Comparison of ENCODE assay signal across 9 mouse cellular contexts in the genomic region with DNA sequence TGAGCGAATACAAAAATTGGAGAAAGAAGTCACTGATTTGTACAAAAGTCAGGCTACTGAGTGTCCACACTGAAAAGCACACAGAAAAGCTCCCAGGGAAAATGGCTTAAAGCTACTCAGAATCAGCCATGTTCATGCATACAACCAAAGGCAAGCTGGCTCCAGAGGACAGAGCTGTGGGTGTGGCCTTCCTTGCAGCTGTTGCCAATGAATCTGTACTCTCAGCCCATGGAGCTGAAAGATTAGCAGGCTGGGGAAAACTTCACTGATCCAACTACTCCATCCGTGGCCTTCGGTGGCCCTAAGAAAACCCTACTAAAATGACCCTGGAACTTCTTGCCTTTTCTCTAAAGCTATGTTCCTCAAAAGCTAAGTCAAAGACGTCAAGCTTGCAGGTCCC. TPM values are rescaled to one million over a fixed set of nuclear protein-coding genes. Genes with fewer than 3 reads are reported as not detected.
DNase-seq lines count a peak whose midpoint lies in the region; ATAC-seq lines count a peak whose summit lies in the region.
"Had no signal": no experiment of that assay in that cellular context is flagged by ENCODE, and none has a peak within 500 bp of the region (broad histone marks: within the 10 kb centered on the region; RNA-seq: fewer than 3 reads in every experiment).

No protein-coding gene starts in this region.

- WGBS in midbrain, embryonic 11.5 days: 54% methylated on average over 4 of the region's 4 CpGs
- WGBS in midbrain, embryonic 16.5 days: 52% methylated on average over 4 of the region's 4 CpGs
- 74% methylated on average over 4 of the region's 4 CpGs for WGBS in embryonic facial prominence, embryonic 11.5 days
- WGBS in stomach, embryonic 15.5 days: 34% methylated on average over 4 of the region's 4 CpGs

- H3K4me1 ChIP-seq in midbrain, embryonic 11.5 days (ENCODE audit: control insufficient read depth, insufficient read depth, low read length): peaks cover 23% of the 10 kb centered on the region
- peaks cover 16% of the 10 kb centered on the region for H3K4me1 ChIP-seq in midbrain, embryonic 16.5 days (ENCODE audit: control insufficient read depth, insufficient read depth, low read length)
- H3K4me1 ChIP-seq in embryonic facial prominence, embryonic 11.5 days (ENCODE audit: control insufficient read depth, insufficient read depth, low read length): peaks cover 3% of the 10 kb centered on the region; the same call in 1 of the 2 replicates
- H3K4me1 ChIP-seq in stomach, embryonic 15.5 days: peaks cover 71% of the 10 kb centered on the region

- no peak overlapping the region for H3K27ac ChIP-seq in midbrain, embryonic 11.5 days (ENCODE audit: low read depth, low read length)
- no peak overlapping the region for H3K27ac ChIP-seq in midbrain, embryonic 16.5 days (ENCODE audit: low read length)
- H3K27ac ChIP-seq in embryonic facial prominence, embryonic 11.5 days (replicated peaks; ENCODE audit: low read depth, low read length): no peak overlapping the region
- peak overlapping the region; percentile 55 for H3K27ac ChIP-seq in stomach, embryonic 15.5 days

- H3K4me3 ChIP-seq in midbrain, embryonic 11.5 days (ENCODE audit: low read depth, low read length): no peak overlapping the region
- no peak overlapping the region for H3K4me3 ChIP-seq in midbrain, embryonic 16.5 days (ENCODE audit: low read depth, low read length)
- H3K4me3 ChIP-seq in embryonic facial prominence, embryonic 11.5 days (ENCODE audit: low read depth, low read length): no peak overlapping the region
- no peak overlapping the region for H3K4me3 ChIP-seq in stomach, embryonic 15.5 days (replicated peaks)
- H3K4me3 ChIP-seq: erythroblast, embryonic 14.5 days had no signal

- intact Hi-C loops in heart, postnatal 14 days (cut with DNase I): no loop called here
- intact Hi-C loops in left cerebral cortex, postnatal 36 days (cut with DNase I): no loop called here

- H3K9me3 ChIP-seq in midbrain, embryonic 11.5 days (ENCODE audit: control insufficient read depth, low read length): no peaks in the 10 kb centered on the region
- no peaks in the 10 kb centered on the region for H3K9me3 ChIP-seq in midbrain, embryonic 16.5 days (replicated peaks; ENCODE audit: control insufficient read depth, low read length, poor library complexity, severe bottlenecking)
- no peaks in the 10 kb centered on the region for H3K9me3 ChIP-seq in embryonic facial prominence, embryonic 11.5 days (replicated peaks; ENCODE audit: control insufficient read depth, low read length)
- no peaks in the 10 kb centered on the region for H3K9me3 ChIP-seq in stomach, embryonic 15.5 days

- H3K9ac ChIP-seq in midbrain, embryonic 11.5 days (ENCODE audit: low read length): no peak overlapping the region
- no peak overlapping the region for H3K9ac ChIP-seq in midbrain, embryonic 16.5 days (ENCODE audit: low read depth, low read length)
- no peak overlapping the region for H3K9ac ChIP-seq in embryonic facial prominence, embryonic 11.5 days (replicated peaks; ENCODE audit: low read length)
- no peak overlapping the region for H3K9ac ChIP-seq in stomach, embryonic 15.5 days

- H3K4me2 ChIP-seq in midbrain, embryonic 11.5 days: no peak overlapping the region
- H3K4me2 ChIP-seq in midbrain, embryonic 16.5 days (ENCODE audit: low read length): no peak overlapping the region
- no peak overlapping the region for H3K4me2 ChIP-seq in embryonic facial prominence, embryonic 11.5 days (ENCODE audit: low read depth, low read length)
- H3K4me2 ChIP-seq in stomach, embryonic 15.5 days: peak overlapping the region; percentile 3; the same call in 1 of the 2 replicates

- DNase-seq in midbrain, embryonic 11.5 days (ENCODE audit: low spot score, missing footprints): peak; percentile 82
- DNase-seq in embryonic facial prominence, embryonic 11.5 days (ENCODE audit: low spot score): peak; percentile 59
- DNase-seq in heart, postnatal 14 days: peak; percentile 44 to 65
- no peak for DNase-seq in left cerebral cortex, postnatal 36 days (ENCODE audit: low spot score in 2 of 2)
- DNase-seq in cerebellum, adult 11-12 months: no peak
- DNase-seq: right cerebral cortex, adult 18-20 months had no signal

- ATAC-seq in midbrain, embryonic 11.5 days (ENCODE audit: low FRiP score): peak; percentile 55; the same call in 1 of the 2 replicates
- no peak for ATAC-seq in midbrain, embryonic 16.5 days
- no peak for ATAC-seq in embryonic facial prominence, embryonic 11.5 days (replicated peaks; ENCODE audit: insufficient number of reproducible peaks, low FRiP score, low TSS enrichment, low read depth)
- no peak for ATAC-seq in stomach, embryonic 15.5 days (ENCODE audit: insufficient read depth, low FRiP score, low read depth)

- H3K27me3 ChIP-seq in midbrain, embryonic 11.5 days (ENCODE audit: control insufficient read depth, insufficient read depth, low read length): no peaks in the 10 kb centered on the region
- H3K27me3 ChIP-seq in midbrain, embryonic 16.5 days (ENCODE audit: control insufficient read depth, insufficient read depth, low read depth, low read length): no peaks in the 10 kb centered on the region
- H3K27me3 ChIP-seq in embryonic facial prominence, embryonic 11.5 days (ENCODE audit: control insufficient read depth, insufficient read depth, low read length): no peaks in the 10 kb centered on the region
- no peaks in the 10 kb centered on the region for H3K27me3 ChIP-seq in stomach, embryonic 15.5 days (replicated peaks)

- no peaks in the 10 kb centered on the region for H3K36me3 ChIP-seq in midbrain, embryonic 11.5 days (ENCODE audit: control insufficient read depth, insufficient read depth, low read length)
- H3K36me3 ChIP-seq in midbrain, embryonic 16.5 days (ENCODE audit: control insufficient read depth, insufficient read depth, low read length): no peaks in the 10 kb centered on the region
- no peaks in the 10 kb centered on the region for H3K36me3 ChIP-seq in embryonic facial prominence, embryonic 11.5 days (replicated peaks; ENCODE audit: control insufficient read depth, insufficient read depth, low read depth, low read length)
- H3K36me3 ChIP-seq in stomach, embryonic 15.5 days: no peaks in the 10 kb centered on the region

RNA-seq across cellular contexts. Expression of a gene that starts 11.2 kb away (rescaled TPM):
- 15.9 and 17.4 TPM in 2 replicates for polyA plus RNA-seq in midbrain, embryonic 11.5 days (2014; fragmentation: Nextera tagmentation; extraction: Ambion mirVana)
- polyA plus RNA-seq in midbrain, embryonic 16.5 days (2015; fragmentation: Nextera tagmentation; extraction: Ambion mirVana): 8.6 and 14.2 TPM in 2 replicates
- polyA plus RNA-seq in embryonic facial prominence, embryonic 11.5 days (2014; fragmentation: Nextera tagmentation; extraction: Ambion mirVana): 15.1 and 17.2 TPM in 2 replicates
- 10 to 100 TPM; 37.8 to 38.6 TPM for total RNA-seq in heart, postnatal 14 days (2021)
- 25.7 TPM in 2 replicates for polyA plus RNA-seq in stomach, embryonic 15.5 days (2015; fragmentation: Nextera tagmentation; extraction: Ambion mirVana)
- total RNA-seq in left cerebral cortex, postnatal 36 days (2021): 10 to 100 TPM; 27.2 to 27.7 TPM

Comparison
In these comparisons a context has a peak if more than half of its experiments do, and no peak if none do; other contexts are left out.
1. DNase-seq: peak in midbrain, embryonic 11.5 days (single experiment), embryonic facial prominence, embryonic 11.5 days (single experiment) and heart, postnatal 14 days (2 of 2); none in left cerebral cortex, postnatal 36 days (0 of 2) and cerebellum, adult 11-12 months (single experiment).